Mouse (Mus musculus): ENCODE measurements at regions not wholly inside any gene's neighbourhood (a gene's known extent, or its start where the extent isn't known, plus 50 kb on each side); places are given as distances from the start of the nearest gene placed in this dataset.

GRCm38 (mm10) chr15:38391420-38391819, 966.1 kb downstream of the 4930447A16Rik start:
- H3K27ac ChIP-seq (ENCODE audit: control insufficient read depth, insufficient read depth, low read length): no peak overlapping the region
- DNase-seq: no peak

GRCm38 (mm10) chr15:38391860-38392259, 966.5 kb downstream of the 4930447A16Rik start:
- WGBS: 77% methylated on average over 4 of the region's 4 CpGs
- H3K27ac ChIP-seq (ENCODE audit: control insufficient read depth, insufficient read depth, low read length): no peak overlapping the region

More at GRCm38 (mm10) chr15:38391420-38391819, 966.1 kb downstream of the 4930447A16Rik start:
- 76% methylated on average over 6 of the region's 6 CpGs for WGBS
- TF ChIP-seq CTCF (IDR thresholded peaks at IDR 0.05; ENCODE audit: borderline replicate concordance, control insufficient read depth, extremely low read depth, insufficient read depth, low read length, poor library complexity) (no peak), POLR2A (IDR thresholded peaks at IDR 0.05; ENCODE audit: control insufficient read depth, extremely low read depth, insufficient read depth, low read length, poor library complexity) (no peak)
- H3K36me3 ChIP-seq (ENCODE audit: control insufficient read depth, insufficient read depth, low read length): no peaks in the 10 kb centered on the region
- H3K4me1 ChIP-seq (replicated peaks; ENCODE audit: control insufficient read depth, insufficient read depth, low read length): peaks cover 9% of the 10 kb centered on the region
- H3K27me3 ChIP-seq (ENCODE audit: control insufficient read depth, insufficient read depth, low read length): no peaks in the 10 kb centered on the region
- no peak overlapping the region for H3K4me3 ChIP-seq (ENCODE audit: control insufficient read depth, insufficient read depth, low read length)

GRCm38 (mm10) chr15:38392441-38393149, 967.2 kb downstream of the 4930447A16Rik start:
- DNase-seq: no peak
- TF ChIP-seq CTCF (IDR thresholded peaks at IDR 0.05; ENCODE audit: borderline replicate concordance, control insufficient read depth, extremely low read depth, insufficient read depth, low read length, poor library complexity): no peak
- no peak for TF ChIP-seq POLR2A (IDR thresholded peaks at IDR 0.05; ENCODE audit: control insufficient read depth, extremely low read depth, insufficient read depth, low read length, poor library complexity)
- no peaks in the 10 kb centered on the region for H3K36me3 ChIP-seq (ENCODE audit: control insufficient read depth, insufficient read depth, low read length)
- WGBS: 95% methylated on average over 5 of the region's 5 CpGs
- H3K27me3 ChIP-seq (ENCODE audit: control insufficient read depth, insufficient read depth, low read length): no peaks in the 10 kb centered on the region
- no peak overlapping the region for H3K27ac ChIP-seq (ENCODE audit: control insufficient read depth, insufficient read depth, low read length)
- peaks cover 2% of the 10 kb centered on the region for H3K4me1 ChIP-seq (replicated peaks; ENCODE audit: control insufficient read depth, insufficient read depth, low read length)
- H3K4me3 ChIP-seq (ENCODE audit: control insufficient read depth, insufficient read depth, low read length): no peak overlapping the region

More at GRCm38 (mm10) chr15:38391860-38392259, 966.5 kb downstream of the 4930447A16Rik start:
- H3K4me3 ChIP-seq (ENCODE audit: control insufficient read depth, insufficient read depth, low read length): no peak overlapping the region
- H3K4me1 ChIP-seq (replicated peaks; ENCODE audit: control insufficient read depth, insufficient read depth, low read length): peaks cover 8% of the 10 kb centered on the region
- no peak for DNase-seq
- no peaks in the 10 kb centered on the region for H3K27me3 ChIP-seq (ENCODE audit: control insufficient read depth, insufficient read depth, low read length)
- H3K36me3 ChIP-seq (ENCODE audit: control insufficient read depth, insufficient read depth, low read length): no peaks in the 10 kb centered on the region
- TF ChIP-seq POLR2A (IDR thresholded peaks at IDR 0.05; ENCODE audit: control insufficient read depth, extremely low read depth, insufficient read depth, low read length, poor library complexity) (no peak), CTCF (IDR thresholded peaks at IDR 0.05; ENCODE audit: borderline replicate concordance, control insufficient read depth, extremely low read depth, insufficient read depth, low read length, poor library complexity) (no peak)

GRCm38 (mm10) chr15:38398852-38399251, 973.5 kb downstream of the 4930447A16Rik start:
- DNase-seq: no peak
- TF ChIP-seq CTCF (IDR thresholded peaks at IDR 0.05; ENCODE audit: borderline replicate concordance, control insufficient read depth, extremely low read depth, insufficient read depth, low read length, poor library complexity) (no peak), POLR2A (IDR thresholded peaks at IDR 0.05; ENCODE audit: control insufficient read depth, extremely low read depth, insufficient read depth, low read length, poor library complexity) (no peak)
- H3K4me1 ChIP-seq (replicated peaks; ENCODE audit: control insufficient read depth, insufficient read depth, low read length): no peaks in the 10 kb centered on the region
- H3K4me3 ChIP-seq (ENCODE audit: control insufficient read depth, insufficient read depth, low read length): no peak overlapping the region
- H3K36me3 ChIP-seq (ENCODE audit: control insufficient read depth, insufficient read depth, low read length): no peaks in the 10 kb centered on the region
- no peaks in the 10 kb centered on the region for H3K27me3 ChIP-seq (ENCODE audit: control insufficient read depth, insufficient read depth, low read length)
- no peak overlapping the region for H3K27ac ChIP-seq (ENCODE audit: control insufficient read depth, insufficient read depth, low read length)
- 96% methylated on average over 4 of the region's 4 CpGs for WGBS

- H3K27ac ChIP-seq (ENCODE audit: control insufficient read depth, insufficient read depth, low read length): no peak overlapping the region
- no peaks in the 10 kb centered on the region for H3K36me3 ChIP-seq (ENCODE audit: control insufficient read depth, insufficient read depth, low read length)
- no peak overlapping the region for H3K4me3 ChIP-seq (ENCODE audit: control insufficient read depth, insufficient read depth, low read length)
- H3K4me1 ChIP-seq (replicated peaks; ENCODE audit: control insufficient read depth, insufficient read depth, low read length): 0 out of 2 replicates have a peak, but pooled peaks cover 5% of the 10 kb centered on the region
- no peaks in the 10 kb centered on the region for H3K27me3 ChIP-seq (ENCODE audit: control insufficient read depth, insufficient read depth, low read length)
- 35% methylated on average over 1 of the region's 1 CpGs for WGBS
- DNase-seq: no peak
- no peak for TF ChIP-seq CTCF (IDR thresholded peaks at IDR 0.05; ENCODE audit: borderline replicate concordance, control insufficient read depth, extremely low read depth, insufficient read depth, low read length, poor library complexity)
- TF ChIP-seq POLR2A (IDR thresholded peaks at IDR 0.05; ENCODE audit: control insufficient read depth, extremely low read depth, insufficient read depth, low read length, poor library complexity): no peak
These were observed 977.4 kb downstream of the 4930447A16Rik start for GRCm38 (mm10) chr15:38402762-38403161.

GRCm38 (mm10) chr15:38403760-38404375, 978.5 kb downstream of the 4930447A16Rik start:
- H3K27ac ChIP-seq (ENCODE audit: control insufficient read depth, insufficient read depth, low read length): no peak overlapping the region
- no peak overlapping the region for H3K4me3 ChIP-seq (ENCODE audit: control insufficient read depth, insufficient read depth, low read length)
- 50% methylated on average over 6 of the region's 6 CpGs for WGBS
- no peaks in the 10 kb centered on the region for H3K36me3 ChIP-seq (ENCODE audit: control insufficient read depth, insufficient read depth, low read length)
- no peak for DNase-seq
- H3K27me3 ChIP-seq (ENCODE audit: control insufficient read depth, insufficient read depth, low read length): no peaks in the 10 kb centered on the region
- TF ChIP-seq CTCF (IDR thresholded peaks at IDR 0.05; ENCODE audit: borderline replicate concordance, control insufficient read depth, extremely low read depth, insufficient read depth, low read length, poor library complexity): no peak
- no peak for TF ChIP-seq POLR2A (IDR thresholded peaks at IDR 0.05; ENCODE audit: control insufficient read depth, extremely low read depth, insufficient read depth, low read length, poor library complexity)
- 0 out of 2 replicates have a peak, but pooled peaks cover 6% of the 10 kb centered on the region for H3K4me1 ChIP-seq (replicated peaks; ENCODE audit: control insufficient read depth, insufficient read depth, low read length)

Data from thymus, adult 2 months (tissue).